Mouse (Mus musculus): ENCODE measurements around the gene Mtmr12. TPM values are rescaled to one million over a fixed set of nuclear protein-coding genes. Genes with fewer than 3 reads are reported as not detected.
A peak's percentile ranks its signal among the peaks of the same experiment; 100 is the strongest.

The Mtmr12 gene
- total and polyA plus RNA-seq, 3 experiments = 14.3 to 38.2 TPM; not detected in 1

- no peak for TF ChIP-seq USF2 (IDR thresholded peaks at IDR 0.05; ENCODE audit: borderline replicate concordance in 1 of 2, insufficient read depth in 1 of 2, low read depth in 1 of 2, low read length in 2 of 2)
Measured at GRCm38 (mm10) chr15:12236961-12237360, 32.1 kb downstream of the Mtmr12 start (continued).

- Histone ChIP-seq H3K9ac (ENCODE audit: control insufficient read depth, low read depth, low read length, poor library complexity, severe bottlenecking) (peak overlapping the region; percentile 28; the same call in 1 of the 2 replicates), H3K36me3 (ENCODE audit: control insufficient read depth in 1 of 2, insufficient read depth in 2 of 2, low read length in 2 of 2) (peaks cover 16 to 75% of the 10 kb centered on the region in 2 experiments), H3K9me3 (replicated peaks; ENCODE audit: insufficient read depth, low read length) (no peaks in the 10 kb centered on the region), H3K27me3 (ENCODE audit: control insufficient read depth in 1 of 2, insufficient read depth in 2 of 2, low read length in 2 of 2) (no peaks in the 10 kb centered on the region), H3K27ac (ENCODE audit: control insufficient read depth, low read depth, low read length) (peak overlapping the region; percentile 96), H3K4me3 (ENCODE audit: control insufficient read depth in 1 of 2, insufficient read depth in 1 of 2, low read depth in 2 of 2, low read length in 2 of 2) (peak overlapping the region in 1 of 2 experiments; percentile 2; a peak in 1 of 4 replicates), H3K4me1 (ENCODE audit: control insufficient read depth in 1 of 2, insufficient read depth in 2 of 2, low read length in 2 of 2) (peaks cover 39 to 58% of the 10 kb centered on the region in 2 experiments), H3K79me2 (ENCODE audit: control insufficient read depth, insufficient read depth, low read length, poor library complexity) (no peaks in the 10 kb centered on the region)
- DNase-seq (ENCODE audit: low read depth, low spot score) = peak; percentile 74
- no peak for TF ChIP-seq RAD21 (IDR thresholded peaks at IDR 0.05; ENCODE audit: low read depth, low read length)
- TF ChIP-seq TCF12 (IDR thresholded peaks at IDR 0.05; ENCODE audit: low read depth, low read length) = 0 out of 2 replicates have a peak, but pooled peaks have one; percentile 21
- no peak for TF ChIP-seq MAFK (IDR thresholded peaks at IDR 0.05; ENCODE audit: borderline replicate concordance, low read depth, low read length)
- TF ChIP-seq ETS1 (IDR thresholded peaks at IDR 0.05; ENCODE audit: low read depth, low read length) = no peak; the same call in 1 of the 2 replicates
- TF ChIP-seq POLR2A (IDR thresholded peaks at IDR 0.05; ENCODE audit: control insufficient read depth in 1 of 2, insufficient read depth in 1 of 2, low read depth in 1 of 2, low read length in 2 of 2, poor library complexity in 1 of 2) = 0 out of 4 replicates have a peak, but pooled peaks of 1 of the 2 experiments have one; percentile 25
- TF ChIP-seq GATA1 (IDR thresholded peaks at IDR 0.05; ENCODE audit: low read depth, low read length) = peak; percentile 42
- no peak for TF ChIP-seq JUND (IDR thresholded peaks at IDR 0.05; ENCODE audit: low read depth, low read length)
Measured at GRCm38 (mm10) chr15:12237539-12237938, 32.7 kb downstream of the Mtmr12 start.

- TF ChIP-seq ZNF384 (IDR thresholded peaks at IDR 0.05; ENCODE audit: low read depth, low read length) (no peak), CHD2 (IDR thresholded peaks at IDR 0.05; ENCODE audit: low read length) (no peak), NELFE (IDR thresholded peaks at IDR 0.05; ENCODE audit: low read depth, low read length) (peak; percentile 18; the same call in 1 of the 2 replicates)
- H3K27ac ChIP-seq (ENCODE audit: control insufficient read depth, low read depth, low read length) = peak overlapping the region; percentile 96; the same call in 1 of the 2 replicates
- H3K4me1 ChIP-seq (ENCODE audit: control insufficient read depth in 1 of 2, insufficient read depth in 2 of 2, low read length in 2 of 2) = peaks cover 41 to 58% of the 10 kb centered on the region in 2 experiments
- H3K4me3 ChIP-seq (ENCODE audit: control insufficient read depth in 1 of 2, insufficient read depth in 1 of 2, low read depth in 2 of 2, low read length in 2 of 2) = no peak overlapping the region
- DNase-seq (ENCODE audit: low read depth, low spot score) = no peak
- H3K36me3 ChIP-seq (ENCODE audit: control insufficient read depth in 1 of 2, insufficient read depth in 2 of 2, low read length in 2 of 2) = peaks cover 16 to 75% of the 10 kb centered on the region in 2 experiments
- no peak overlapping the region for H3K9ac ChIP-seq (ENCODE audit: control insufficient read depth, low read depth, low read length, poor library complexity, severe bottlenecking)
- H3K79me2 ChIP-seq (ENCODE audit: control insufficient read depth, insufficient read depth, low read length, poor library complexity) = no peaks in the 10 kb centered on the region
- H3K9me3 ChIP-seq (replicated peaks; ENCODE audit: insufficient read depth, low read length) = no peaks in the 10 kb centered on the region
- no peaks in the 10 kb centered on the region for H3K27me3 ChIP-seq (ENCODE audit: control insufficient read depth in 1 of 2, insufficient read depth in 2 of 2, low read length in 2 of 2)
Measured at GRCm38 (mm10) chr15:12238337-12238736, 33.5 kb downstream of the Mtmr12 start.

GRCm38 (mm10) chr15:12240705-12241328, 36.0 kb downstream of the Mtmr12 start:
- Histone ChIP-seq H3K27ac (ENCODE audit: control insufficient read depth, low read depth, low read length) (peak overlapping the region; percentile 77), H3K9ac (ENCODE audit: control insufficient read depth, low read depth, low read length, poor library complexity, severe bottlenecking) (no peak overlapping the region), H3K36me3 (ENCODE audit: control insufficient read depth in 1 of 2, insufficient read depth in 2 of 2, low read length in 2 of 2) (peaks cover 15 to 71% of the 10 kb centered on the region in 2 experiments), H3K4me1 (ENCODE audit: control insufficient read depth in 1 of 2, insufficient read depth in 2 of 2, low read length in 2 of 2) (peaks cover 40 to 58% of the 10 kb centered on the region in 2 experiments), H3K9me3 (replicated peaks; ENCODE audit: insufficient read depth, low read length) (no peaks in the 10 kb centered on the region), H3K4me3 (ENCODE audit: control insufficient read depth in 1 of 2, insufficient read depth in 1 of 2, low read depth in 2 of 2, low read length in 2 of 2) (no peak overlapping the region), H3K27me3 (ENCODE audit: control insufficient read depth in 1 of 2, insufficient read depth in 2 of 2, low read length in 2 of 2) (no peaks in the 10 kb centered on the region), H3K79me2 (ENCODE audit: control insufficient read depth, insufficient read depth, low read length, poor library complexity) (no peaks in the 10 kb centered on the region)
- peak; percentile 83 for DNase-seq (ENCODE audit: low read depth, low spot score)
- TF ChIP-seq RAD21 (IDR thresholded peaks at IDR 0.05; ENCODE audit: low read depth, low read length) (no peak), NELFE (IDR thresholded peaks at IDR 0.05; ENCODE audit: low read depth, low read length) (no peak), TBP (IDR thresholded peaks at IDR 0.05; ENCODE audit: low read depth, low read length) (no peak), E2F4 (IDR thresholded peaks at IDR 0.05; ENCODE audit: borderline replicate concordance, low read depth, low read length) (no peak), TCF12 (IDR thresholded peaks at IDR 0.05; ENCODE audit: low read depth, low read length) (peak; percentile 96), HCFC1 (IDR thresholded peaks at IDR 0.05; ENCODE audit: low read depth, low read length) (peak; percentile 61), KAT2A (conservative IDR thresholded peaks at IDR 0.05; ENCODE audit: low read depth, low read length) (0 out of 2 replicates have a peak, but pooled peaks have one; percentile 34), UBTF (IDR thresholded peaks at IDR 0.05; ENCODE audit: borderline replicate concordance, insufficient read depth, low read depth, low read length) (no peak), GABPA (IDR thresholded peaks at IDR 0.05; ENCODE audit: low read depth, low read length) (no peak), POLR2AphosphoS2 (IDR thresholded peaks at IDR 0.05; ENCODE audit: low read length) (no peak), TAL1 (IDR thresholded peaks at IDR 0.05; ENCODE audit: low read length) (peak; percentile 85), ZMIZ1 (IDR thresholded peaks at IDR 0.05; ENCODE audit: low read depth, low read length) (no peak), SIN3A (IDR thresholded peaks at IDR 0.05; ENCODE audit: low read length) (peak; percentile 94), ZC3H11A (IDR thresholded peaks at IDR 0.05; ENCODE audit: low read depth, low read length) (no peak), ETS1 (IDR thresholded peaks at IDR 0.05; ENCODE audit: low read depth, low read length) (peak; percentile 98)

Data from MEL (cell line).